Mouse (Mus musculus): Measurements from ENCODE around the gene Prps1.

- no peak for TF ChIP-seq CTCF (IDR thresholded peaks at IDR 0.05; ENCODE audit: insufficient read depth, low read length)
- no peak for TF ChIP-seq POLR2A (IDR thresholded peaks at IDR 0.05; ENCODE audit: borderline replicate concordance, extremely low read depth, low read depth, low read length)
These were observed 18.5 kb upstream of the Prps1 start for GRCm38 (mm10) chrX:140437906-140438305.
